Mouse (Mus musculus): Measurements from ENCODE around the gene Prss34. TPM values are rescaled to one million over a fixed set of nuclear protein-coding genes. Genes with fewer than 3 reads are reported as not detected.

Prss34 gene
- total RNA-seq, 2 experiments from 2014 or later, result 1.2 to 1.3 TPM

GRCm38 (mm10) chr17:25294111-25294510 lies 4.1 kb upstream of the Prss34 start:
- intact Hi-C loops (cut with DNase I), result loop anchor here (10.0 kb wide), 1 partner anchor 181 kb away; no protein-coding TSS in a partner anchor
- DNase-seq, result no peak

- no peak for DNase-seq
- intact Hi-C loops (cut with DNase I), result no loop called here
Measured at GRCm38 (mm10) chr17:25308346-25308745, 10.2 kb downstream of the Prss34 start, which contains the start of gene Prss28. Prss28 (plus strand) TSS chr17:25308646.

- intact Hi-C loops (cut with DNase I), result no loop called here
- DNase-seq, result no peak
Measured at GRCm38 (mm10) chr17:25318354-25318753, 20.2 kb downstream of the Prss34 start, which contains the start of gene Prss29. Prss29 (plus strand) TSS chr17:25318654.

- intact Hi-C loops (cut with DNase I), result no loop called here
- no peak for DNase-seq
Measured at GRCm38 (mm10) chr17:25320819-25321218, 22.6 kb downstream of the Prss34 start.

GRCm38 (mm10) chr17:25322930-25323329 lies 24.7 kb downstream of the Prss34 start:
- intact Hi-C loops (cut with DNase I), result no loop called here
- no peak for DNase-seq

GRCm38 (mm10) chr17:25332321-25332720 lies 34.1 kb downstream of the Prss34 start:
- intact Hi-C loops (cut with DNase I), result loop anchor here (5.0 kb wide), 1 partner anchor 140 kb away; no protein-coding TSS in a partner anchor
- no peak for DNase-seq

- intact Hi-C loops (cut with DNase I), result loop anchor here (5.0 kb wide), 1 partner anchor 138 kb away; no protein-coding TSS in a partner anchor
- peak; percentile 79 for DNase-seq
Measured at GRCm38 (mm10) chr17:25333943-25334342, 35.7 kb downstream of the Prss34 start.

- DNase-seq, result no peak
- intact Hi-C loops (cut with DNase I), result no loop called here
Measured at GRCm38 (mm10) chr17:25338218-25338617, 40.0 kb downstream of the Prss34 start.

GRCm38 (mm10) chr17:25340003-25340402 lies 41.8 kb downstream of the Prss34 start:
- intact Hi-C loops (cut with DNase I), result no loop called here
- DNase-seq, result no peak

- intact Hi-C loops (cut with DNase I), result no loop called here
- no peak for DNase-seq
Measured at GRCm38 (mm10) chr17:25341490-25341889, 43.3 kb downstream of the Prss34 start.

GRCm38 (mm10) chr17:25345462-25345861 lies 47.3 kb downstream of the Prss34 start, which contains the start of gene Tpsab1:
Tpsab1 (minus strand) TSS chr17:25345562.
- DNase-seq, result no peak
- intact Hi-C loops (cut with DNase I), result no loop called here

Other genes with a start within 250 kb of the Prss34 start
- gene Tmem204, start 214.8 kb upstream of the Prss34 start, total RNA-seq (2021), result 1 to 10 TPM; 5.4 to 6.7 TPM
- gene Telo2, start 182.4 kb upstream of the Prss34 start, total RNA-seq (2021), result 10 to 100 TPM; 58.3 to 59.3 TPM
- under 1 TPM; 0.32 to 0.34 TPM for gene Ptx4, start 177.6 kb upstream of the Prss34 start, total RNA-seq (2021)
- gene Clcn7, start 165.0 kb upstream of the Prss34 start, total RNA-seq (2021), result 10 to 100 TPM; 40.9 to 42.5 TPM
- under 1 TPM in 1 of 2 experiments, not detected in 1; 0.16 TPM for gene Ccdc154, start 135.9 kb upstream of the Prss34 start, total RNA-seq (2021)
- not detected for gene Gm38655, start 122.9 kb upstream of the Prss34 start, total RNA-seq (2021)
- 10 to 100 TPM; 16.8 to 18.6 TPM for gene BC003965, start 113.8 kb upstream of the Prss34 start, total RNA-seq (2021)
- 10 to 100 TPM; 23.5 to 26.9 TPM for gene Unkl, start 110.0 kb upstream of the Prss34 start, total RNA-seq (2021)
- gene Gnptg, start 58.3 kb upstream of the Prss34 start, total RNA-seq (2021), result 10 to 100 TPM; 54.6 to 56.0 TPM
- 10 to 100 TPM; 29.7 to 33.8 TPM for gene Tsr3, start 58.2 kb upstream of the Prss34 start, total RNA-seq (2021)
- gene Baiap3, start 42.0 kb upstream of the Prss34 start, total RNA-seq (2021), result 10 to 100 TPM in 1 of 2 experiments, 1 to 10 TPM in 1; 5.2 to 24.2 TPM
- 100 to 1,000 TPM; 297 to 302 TPM for gene Ube2i, start 23.8 kb upstream of the Prss34 start, total RNA-seq (2021)
- not detected for gene Prss28, start 10.3 kb downstream of the Prss34 start, total RNA-seq (2021)
- gene Prss29, start 20.3 kb downstream of the Prss34 start, total RNA-seq (2021), result not detected
- 1 to 10 TPM in 1 of 2 experiments, under 1 TPM in 1; 0.62 to 2.5 TPM for gene Tpsab1, start 47.2 kb downstream of the Prss34 start, total RNA-seq (2021)
- gene Tpsb2, start 67.9 kb downstream of the Prss34 start, total RNA-seq (2021), result 10 to 100 TPM in 1 of 2 experiments, 1 to 10 TPM in 1; 8.1 to 16.4 TPM
- not detected for gene Tpsg1, start 70.9 kb downstream of the Prss34 start, total RNA-seq (2021)
- 100 to 1,000 TPM in 1 of 2 experiments, 10 to 100 TPM in 1; 96.9 to 103 TPM for gene Cacna1h, start 135.4 kb downstream of the Prss34 start, total RNA-seq (2021)
- 1 to 10 TPM in 1 of 2 experiments, under 1 TPM in 1; 0.70 to 1.6 TPM for gene Tekt4, start 156.2 kb downstream of the Prss34 start, total RNA-seq (2021)
- gene Sstr5, start 198.9 kb downstream of the Prss34 start, total RNA-seq (2021), result under 1 TPM; 0.58 to 0.72 TPM